Mouse (Mus musculus) gastrocnemius, postnatal 36 days (tissue): ENCODE results near the gene Ntpcr. TPM values are rescaled to one million over a fixed set of nuclear protein-coding genes. Genes with fewer than 3 reads are reported as not detected.

Experiments used
- DNase-seq, 2 experiments: peaks; one replicate each; pipeline ENCODE4 v3.0.0; 2022
- intact Hi-C: fragments of 180-260 bp; cut with DNase I; formaldehyde crosslinking; loops from one replicate; pipeline ENCODE4 v1.15.1; 2025
- total RNA-seq, 2 experiments: library from RNA; stranded (reverse); gene quantifications; 2 replicates each; pipeline ENCODE4 v1.2.3; 2021

Gene Ntpcr
- total RNA-seq, 2 experiments from 2014 or later, result 11.4 to 11.6 TPM

DNA sequence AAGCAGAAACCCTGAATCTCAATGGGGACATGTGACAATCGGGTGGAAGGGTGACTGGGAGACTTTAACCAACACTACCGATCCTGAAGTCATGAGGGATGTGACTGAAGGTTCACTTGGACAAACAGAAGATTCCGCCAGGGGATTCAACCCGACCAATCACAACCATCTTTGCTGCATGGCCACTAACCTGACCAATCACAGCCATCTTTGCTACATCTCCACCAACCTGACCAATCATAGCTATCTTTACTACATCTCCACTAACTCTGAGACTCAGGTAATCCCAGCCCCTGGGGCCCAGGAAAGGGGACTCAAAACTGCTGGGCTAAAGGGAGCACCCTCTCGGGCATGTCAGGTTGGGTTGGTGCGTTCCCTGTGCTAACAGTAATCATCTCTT lies 6.3 kb upstream of the Ntpcr start:
- intact Hi-C loops, result no loop called here
- DNase-seq, result no peak

DNA sequence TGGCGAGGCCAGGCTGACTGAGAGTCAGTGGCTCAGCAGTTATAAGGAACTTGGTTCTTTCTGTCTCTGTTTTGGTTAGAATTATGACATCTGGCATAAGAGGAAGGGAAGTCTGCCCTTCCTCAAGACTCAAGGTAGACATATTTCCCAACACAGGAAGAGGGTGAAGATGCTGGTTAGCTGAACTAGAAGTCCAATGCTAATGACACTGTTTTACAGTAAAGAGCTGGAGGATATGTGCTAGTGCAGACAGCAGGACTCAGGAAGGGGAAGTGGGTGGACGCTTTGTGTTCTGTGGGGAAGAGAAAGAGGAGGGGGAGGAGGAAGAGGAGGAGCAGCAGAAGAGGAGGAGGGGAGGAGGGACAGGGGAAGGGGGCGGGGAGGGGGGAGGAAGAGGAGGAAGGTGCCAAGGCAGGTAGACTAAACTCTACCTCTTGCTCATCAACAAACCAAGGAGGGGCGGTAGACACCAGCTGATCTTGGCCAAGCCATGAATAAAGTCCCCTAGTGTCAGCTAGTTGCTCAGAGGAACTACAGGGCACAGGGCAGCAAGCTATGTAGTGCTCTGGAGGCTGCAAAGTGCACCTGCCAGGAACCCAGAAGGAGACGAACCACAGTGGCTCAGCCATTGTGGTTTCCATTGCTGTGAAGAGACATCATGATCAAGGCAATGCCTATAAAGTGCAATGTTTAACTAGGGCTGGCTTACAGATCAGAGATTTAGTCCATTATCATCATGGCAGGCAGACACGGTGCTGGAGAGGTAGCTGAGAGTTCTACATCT lies 4.5 kb upstream of the Ntpcr start:
- intact Hi-C loops, result no loop called here
- DNase-seq, result peak in 1 of 2 experiments; percentile 10

DNA sequence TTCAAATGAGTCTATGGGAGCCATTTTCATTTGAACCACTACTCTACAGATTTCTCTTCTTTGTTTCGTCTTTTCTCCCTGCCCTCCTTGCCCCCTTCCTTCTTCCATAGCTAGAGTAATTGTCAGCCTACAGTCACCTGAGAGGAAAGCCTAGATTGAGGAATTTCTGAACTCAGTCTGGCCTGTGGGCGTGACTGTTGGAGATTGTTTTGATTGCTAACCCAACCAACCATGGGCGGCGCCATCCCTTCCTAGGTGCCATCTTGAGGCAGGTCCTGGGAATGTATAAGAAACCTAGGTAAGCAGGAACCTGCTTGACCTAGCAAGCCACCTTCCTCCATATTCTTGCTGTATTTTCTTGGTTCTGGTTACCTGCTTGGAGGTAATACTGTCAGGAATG lies 3.6 kb upstream of the Ntpcr start:
- intact Hi-C loops, result no loop called here
- peak in 1 of 2 experiments; percentile 8 for DNase-seq

DNA sequence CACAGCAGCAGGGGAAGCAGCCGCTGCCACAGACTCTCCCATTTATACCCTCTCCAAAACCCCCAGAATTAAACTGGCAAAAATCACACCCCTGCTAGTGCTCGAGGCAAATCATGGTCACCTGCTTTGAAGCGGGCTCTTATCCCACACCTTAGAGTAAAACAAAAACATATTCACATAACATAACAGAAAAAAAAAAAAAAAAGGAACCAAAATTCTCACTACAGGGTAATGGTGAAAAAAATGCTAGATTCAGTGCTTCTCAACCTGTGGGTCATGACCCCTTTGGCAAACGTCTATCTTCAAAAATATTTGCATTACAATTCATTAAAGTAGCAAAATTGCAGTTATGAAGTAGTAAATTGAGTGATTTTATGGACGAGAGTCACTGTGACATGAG lies 2.8 kb upstream of the Ntpcr start:
- intact Hi-C loops, result no loop called here
- DNase-seq, result no peak

DNA sequence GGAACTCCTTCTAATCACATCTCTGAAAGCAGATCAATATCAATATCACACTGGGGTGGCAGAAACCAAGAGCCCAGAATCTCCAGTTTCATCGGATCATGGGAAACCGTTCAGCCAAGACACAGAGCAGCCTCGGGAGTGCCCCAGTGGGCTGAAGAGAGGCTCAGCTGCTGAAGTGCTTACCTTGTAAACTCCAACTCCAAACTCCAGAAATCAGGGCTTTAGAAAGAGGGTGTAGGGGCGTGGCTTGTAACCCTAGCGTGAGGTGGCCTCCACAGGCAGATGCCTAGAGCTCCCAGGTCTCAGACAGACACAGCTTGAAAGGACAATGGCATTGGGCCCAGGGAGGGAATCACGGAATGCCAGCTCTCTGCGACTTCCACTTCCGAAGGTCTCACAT lies 2.0 kb upstream of the Ntpcr start:
- intact Hi-C loops, result no loop called here

DNA sequence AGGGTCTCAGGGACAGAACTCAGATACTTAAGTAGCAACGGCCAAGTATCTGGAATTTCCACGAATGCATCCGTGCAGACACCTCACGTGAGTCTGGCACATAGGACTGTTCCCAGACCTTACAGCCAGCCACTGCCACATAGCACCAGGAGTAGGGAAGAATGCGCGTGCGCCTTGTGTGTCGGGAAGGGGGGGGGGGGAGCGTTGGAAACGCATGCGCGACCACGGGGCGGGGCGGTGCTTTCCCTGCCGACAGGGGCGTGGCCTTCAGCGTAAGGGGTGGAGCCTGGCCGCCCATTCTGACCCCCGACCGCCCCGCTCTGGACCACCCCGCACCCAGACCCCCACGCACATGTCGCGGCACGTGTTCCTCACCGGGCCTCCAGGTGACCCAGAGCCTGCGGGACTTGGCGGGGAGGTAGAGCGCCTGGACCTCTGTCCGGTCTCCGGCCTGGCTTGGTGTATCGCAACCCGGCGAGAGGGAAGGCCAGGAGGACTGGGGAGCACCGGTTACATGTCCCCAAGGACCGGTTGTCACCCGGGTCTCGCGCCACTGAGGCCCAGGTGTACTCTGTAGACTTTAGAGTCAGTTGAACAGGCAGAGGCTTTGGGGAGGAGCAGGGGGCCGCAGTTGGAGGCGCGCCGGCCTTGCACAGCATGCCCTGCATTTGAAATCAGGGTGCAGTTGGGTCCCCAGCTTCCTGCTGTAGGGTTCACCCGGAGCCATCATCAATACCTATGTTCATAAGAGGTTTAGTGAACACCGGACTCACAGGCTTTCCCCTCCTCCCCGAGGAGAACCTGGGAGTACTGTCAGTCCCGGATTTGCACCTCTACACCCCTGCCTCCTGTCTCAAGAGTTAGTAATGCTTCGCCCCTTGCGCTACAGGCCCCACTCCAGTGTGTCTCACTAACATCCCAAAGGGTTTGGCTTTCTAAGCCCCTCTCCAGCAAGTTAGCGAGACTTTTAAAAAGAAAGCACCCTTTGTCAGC lies 4.5 kb downstream of the Ntpcr start:
- intact Hi-C loops, result no loop called here
- peak; percentile 80 to 84 for DNase-seq

More for the DNA sequence above, 2.0 kb upstream of the Ntpcr start:
- DNase-seq, result peak in 1 of 2 experiments; percentile 9

DNA sequence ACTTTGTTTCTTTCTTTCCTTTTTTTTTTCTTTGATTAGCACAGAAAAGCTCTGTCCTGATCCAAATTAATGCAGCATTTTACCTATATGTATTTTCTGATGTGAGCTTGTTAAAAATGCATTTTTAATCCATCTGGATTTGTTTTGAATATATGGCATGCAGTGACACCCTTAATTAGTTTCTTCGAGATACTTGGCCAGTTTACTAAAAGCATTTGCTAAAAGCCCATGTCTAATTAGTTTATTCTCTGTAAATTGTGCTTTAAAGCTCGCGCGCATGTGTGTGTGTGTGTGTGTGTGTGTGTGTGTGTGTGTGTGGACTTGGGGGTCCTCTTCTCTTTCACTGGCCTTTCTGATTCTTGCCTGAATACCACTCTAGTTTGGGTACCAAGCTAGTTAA lies 9.2 kb downstream of the Ntpcr start:
- intact Hi-C loops, result loop anchor here (5.0 kb wide), 1 partner anchor 167 kb away; no protein-coding TSS in a partner anchor
- DNase-seq, result no peak

DNA sequence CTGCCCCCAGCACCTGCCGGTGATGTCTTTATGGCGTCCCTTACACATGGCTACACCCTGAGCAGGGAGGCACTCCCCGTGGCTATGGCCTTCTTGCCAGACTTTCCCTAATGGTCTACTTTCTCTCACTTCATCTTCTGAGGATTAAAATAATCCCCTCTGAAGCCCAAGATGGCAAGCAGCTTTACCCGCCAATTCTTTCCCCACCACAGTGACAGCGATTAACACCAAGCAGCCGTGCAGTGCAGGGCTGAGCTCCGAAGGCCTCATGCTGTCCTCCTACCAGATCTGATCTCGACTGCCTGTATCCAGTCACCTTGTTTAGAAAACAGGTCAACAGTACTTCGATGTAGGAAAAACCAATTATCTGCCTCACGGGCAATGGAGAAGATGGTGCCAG lies 10.9 kb downstream of the Ntpcr start:
- no peak for DNase-seq
- intact Hi-C loops, result no loop called here

DNA sequence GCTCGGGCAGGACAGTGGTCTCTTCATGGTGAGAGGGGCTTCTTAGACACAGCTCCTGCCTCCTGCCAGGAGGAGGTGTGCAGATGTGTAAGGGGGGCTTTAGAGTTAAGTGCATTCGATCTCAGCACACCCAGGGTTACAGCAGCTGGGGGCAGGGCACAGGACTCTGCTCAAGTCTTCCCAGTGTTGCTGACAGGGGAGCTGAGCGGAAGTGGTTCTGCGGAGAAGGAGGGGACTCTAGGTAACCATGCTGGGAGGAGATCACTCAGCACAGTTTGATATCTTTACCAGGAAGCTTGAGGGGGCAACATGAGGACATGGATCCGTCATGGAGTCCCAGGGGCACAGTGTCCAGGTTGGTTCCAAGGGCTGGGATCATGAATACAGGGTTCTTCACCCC lies 11.6 kb downstream of the Ntpcr start:
- intact Hi-C loops, result no loop called here

DNA sequence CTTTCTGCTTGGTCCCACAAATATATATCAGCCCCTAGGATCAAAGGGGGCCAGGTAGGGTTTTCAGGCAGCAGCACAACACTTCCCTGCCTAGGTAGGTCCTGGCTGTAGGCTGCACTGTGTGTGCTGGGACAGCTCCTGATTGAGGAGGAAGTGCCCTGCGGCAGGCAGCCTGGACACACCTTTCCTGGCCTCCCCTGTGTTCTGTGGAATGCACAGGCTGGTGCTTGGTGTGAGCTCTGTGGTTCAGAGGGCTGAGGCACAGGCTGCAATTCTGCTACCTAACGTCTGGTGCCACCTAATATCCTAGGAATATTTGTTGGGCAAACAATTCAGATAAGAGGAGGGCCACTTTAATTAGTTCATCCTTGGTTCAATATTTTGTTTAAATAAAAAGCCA lies 12.1 kb downstream of the Ntpcr start:
- intact Hi-C loops, result no loop called here
- no peak for DNase-seq

More for the DNA sequence above, 11.6 kb downstream of the Ntpcr start:
- DNase-seq, result no peak

DNA sequence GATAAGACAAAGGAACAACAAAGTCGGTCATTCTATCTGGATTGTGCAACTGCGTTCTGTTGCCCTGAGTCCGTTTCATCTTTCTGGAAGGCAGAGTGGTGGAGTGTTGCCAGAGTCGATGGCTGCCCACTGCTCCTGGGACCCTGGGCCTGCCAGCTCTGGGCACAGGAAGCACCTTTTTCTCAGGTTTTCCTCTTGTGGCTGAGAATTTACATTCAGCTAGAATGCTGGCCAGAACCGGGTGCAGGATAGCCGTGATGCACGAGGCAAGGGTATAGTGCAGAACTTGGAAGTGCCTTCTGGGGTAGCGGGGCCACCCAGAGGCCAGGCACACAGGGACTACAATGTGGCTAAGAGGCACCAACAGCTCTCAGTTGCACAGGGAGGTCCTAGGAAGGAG lies 12.6 kb downstream of the Ntpcr start:
- intact Hi-C loops, result no loop called here
- no peak for DNase-seq

DNA sequence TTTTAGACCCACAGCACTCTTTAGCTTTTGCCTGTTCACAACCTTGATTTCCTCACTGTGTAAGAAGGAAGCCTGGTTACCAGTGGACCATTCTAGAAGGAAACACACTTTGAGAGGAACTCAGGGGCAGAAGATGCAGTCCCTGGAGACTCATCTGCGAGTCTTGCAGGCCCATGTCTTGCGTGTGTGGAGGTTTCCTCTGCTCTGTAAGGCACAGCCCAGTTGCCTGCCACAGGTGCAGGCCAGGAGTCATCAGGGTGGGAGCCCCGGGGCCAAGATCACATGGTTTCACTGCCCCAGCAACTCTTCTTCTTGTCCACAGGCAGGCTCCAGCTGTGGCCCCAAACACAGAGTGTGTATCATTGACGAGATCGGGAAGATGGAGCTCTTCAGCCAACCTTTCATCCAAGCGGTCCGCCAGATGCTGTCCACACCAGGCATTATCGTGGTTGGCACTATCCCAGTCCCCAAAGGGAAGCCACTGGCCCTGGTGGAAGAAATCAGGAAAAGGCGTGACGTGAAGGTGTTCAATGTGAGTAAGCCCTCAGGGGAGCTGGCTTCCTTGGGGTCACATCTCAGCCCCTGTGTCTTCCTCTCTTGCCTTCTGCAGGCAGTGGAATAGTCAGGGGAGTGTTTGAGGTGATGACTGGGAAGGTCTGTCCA lies 15.3 kb downstream of the Ntpcr start:
- intact Hi-C loops, result no loop called here
- DNase-seq, result no peak

DNA sequence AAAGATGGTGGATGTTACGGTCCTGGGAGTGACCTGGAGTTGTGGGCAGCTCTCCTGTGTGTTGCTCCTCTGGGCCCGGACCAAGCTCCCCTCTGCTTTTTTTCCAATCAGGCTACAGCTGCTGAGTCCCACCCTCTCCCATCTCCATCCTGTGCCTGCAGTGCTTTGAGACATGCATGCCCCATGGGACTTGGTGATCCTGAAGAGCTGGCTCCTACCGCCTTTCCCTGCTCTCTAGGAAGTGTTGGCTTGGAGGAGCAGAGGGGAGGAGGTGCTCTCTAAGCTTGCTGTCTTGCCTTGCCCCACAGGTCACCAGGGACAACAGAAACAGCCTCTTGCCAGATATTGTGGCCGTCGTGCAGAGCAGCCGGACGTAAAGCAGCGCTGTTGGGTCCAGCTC lies 17.6 kb downstream of the Ntpcr start:
- intact Hi-C loops, result no loop called here
- DNase-seq, result no peak

DNA sequence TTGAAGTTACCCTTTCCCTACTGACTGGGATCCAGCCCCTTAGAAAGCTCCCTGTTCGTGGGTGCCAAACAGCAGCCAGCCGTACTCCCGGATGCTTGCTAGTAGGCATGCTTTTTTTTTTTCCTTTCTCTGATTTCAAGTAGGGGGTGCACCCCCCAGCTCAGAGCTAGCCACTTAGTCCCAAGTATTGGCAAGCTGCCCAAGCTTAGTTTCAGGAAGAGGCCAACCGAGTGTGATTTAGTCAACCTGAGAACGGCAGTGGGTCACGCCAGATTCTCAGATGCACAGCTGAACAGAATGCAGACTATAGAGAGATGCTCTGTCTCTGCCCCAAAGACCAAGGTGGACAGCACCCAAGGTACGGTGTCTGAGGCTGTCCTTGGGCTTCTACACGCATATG lies 21.1 kb downstream of the Ntpcr start:
- no peak for DNase-seq
- intact Hi-C loops, result no loop called here

DNA sequence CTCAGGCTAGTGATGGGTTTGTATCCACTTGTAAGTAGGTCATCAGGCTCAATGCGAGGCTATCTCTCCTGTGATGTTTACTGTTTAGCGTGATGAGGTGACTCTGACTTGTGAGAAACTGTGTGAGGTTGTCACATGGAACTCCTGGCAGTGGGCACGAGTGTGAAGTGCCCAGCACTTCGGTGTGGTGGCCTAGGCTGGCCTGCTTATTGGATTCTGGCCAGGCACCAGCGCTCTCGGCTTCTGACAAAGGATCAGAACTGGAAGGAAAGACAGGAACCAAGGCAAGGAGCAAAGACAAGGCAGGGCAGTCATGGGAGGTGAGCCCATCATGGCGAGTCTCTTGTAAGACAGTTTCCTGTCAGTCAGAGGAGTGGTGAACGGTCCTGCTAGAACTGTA lies 26.1 kb downstream of the Ntpcr start:
- intact Hi-C loops, result no loop called here
- no peak for DNase-seq

DNA sequence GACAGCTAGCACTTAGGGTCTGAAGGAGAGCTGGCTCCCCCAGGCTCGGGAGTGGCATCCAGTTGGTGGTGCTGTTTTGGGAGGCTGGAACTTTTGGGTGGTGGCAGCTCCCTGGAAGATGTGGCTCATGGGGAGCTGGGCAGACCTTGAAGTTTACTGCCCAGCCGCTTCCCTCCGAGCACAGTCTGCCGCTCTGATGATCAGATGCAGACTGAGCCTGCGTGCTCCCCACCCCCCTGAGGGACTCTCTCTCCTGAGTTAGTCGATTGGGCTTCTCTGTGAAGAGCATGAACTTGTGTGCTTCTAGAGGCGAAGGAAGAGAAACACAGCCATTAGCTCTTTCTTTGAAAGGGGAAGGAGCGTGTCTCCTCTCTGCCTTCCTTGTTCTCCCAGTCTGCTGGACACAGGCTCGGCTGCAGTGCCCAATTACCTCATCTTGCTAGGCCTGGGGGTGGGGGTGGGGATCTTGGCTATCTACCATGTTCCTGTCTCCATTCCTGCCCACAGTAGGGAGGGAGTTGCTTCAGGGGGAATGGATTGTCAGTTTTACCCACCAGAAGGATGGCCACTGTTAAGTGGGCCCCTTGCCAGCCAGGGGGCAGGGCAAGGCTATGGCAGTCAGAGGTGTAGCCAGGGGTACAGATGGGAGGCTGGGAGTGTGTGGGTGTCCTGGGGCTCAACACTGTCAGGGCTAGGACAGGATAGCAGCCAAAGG lies 26.8 kb downstream of the Ntpcr start:
- DNase-seq, result no peak
- intact Hi-C loops, result no loop called here

DNA sequence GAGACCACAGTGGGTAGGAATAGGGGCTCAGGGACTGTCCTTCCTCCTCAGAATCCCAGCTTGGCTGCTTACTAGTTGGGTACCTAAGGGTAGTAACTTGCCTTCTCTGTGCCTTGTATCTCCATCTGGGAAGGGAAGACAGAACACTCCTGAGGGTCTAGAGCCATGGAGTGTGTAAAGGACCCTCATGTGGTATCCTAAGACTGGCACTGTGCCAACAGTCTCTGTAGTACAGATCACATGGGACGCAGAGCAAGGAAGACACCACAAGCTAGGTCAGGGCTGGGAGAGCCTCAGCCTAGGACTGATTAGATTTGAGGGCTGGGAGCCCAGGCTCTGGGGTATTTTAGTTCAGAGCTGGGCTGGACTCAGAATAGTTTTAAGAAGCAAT lies 27.3 kb downstream of the Ntpcr start:
- no peak for DNase-seq
- intact Hi-C loops, result no loop called here

DNA sequence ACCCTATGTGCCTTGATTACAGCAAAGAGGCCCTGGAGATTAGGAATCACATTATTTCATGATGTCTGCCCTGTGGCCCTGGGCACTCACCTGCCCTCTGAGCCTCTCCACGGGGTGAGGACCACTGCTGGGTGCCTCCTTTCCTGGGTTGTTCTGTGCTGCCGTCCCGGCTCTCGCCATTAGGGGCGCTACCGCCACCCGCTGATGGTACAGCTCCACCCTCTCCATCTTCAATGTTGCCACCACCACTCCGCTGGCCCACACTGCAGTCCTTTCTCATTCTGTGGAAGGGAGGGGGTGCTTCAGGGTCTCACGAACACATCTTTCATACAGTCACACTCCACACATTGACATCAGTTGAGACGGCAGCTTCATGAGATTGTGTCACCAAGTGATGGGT lies 29.3 kb downstream of the Ntpcr start:
- DNase-seq, result no peak
- intact Hi-C loops, result no loop called here

DNA sequence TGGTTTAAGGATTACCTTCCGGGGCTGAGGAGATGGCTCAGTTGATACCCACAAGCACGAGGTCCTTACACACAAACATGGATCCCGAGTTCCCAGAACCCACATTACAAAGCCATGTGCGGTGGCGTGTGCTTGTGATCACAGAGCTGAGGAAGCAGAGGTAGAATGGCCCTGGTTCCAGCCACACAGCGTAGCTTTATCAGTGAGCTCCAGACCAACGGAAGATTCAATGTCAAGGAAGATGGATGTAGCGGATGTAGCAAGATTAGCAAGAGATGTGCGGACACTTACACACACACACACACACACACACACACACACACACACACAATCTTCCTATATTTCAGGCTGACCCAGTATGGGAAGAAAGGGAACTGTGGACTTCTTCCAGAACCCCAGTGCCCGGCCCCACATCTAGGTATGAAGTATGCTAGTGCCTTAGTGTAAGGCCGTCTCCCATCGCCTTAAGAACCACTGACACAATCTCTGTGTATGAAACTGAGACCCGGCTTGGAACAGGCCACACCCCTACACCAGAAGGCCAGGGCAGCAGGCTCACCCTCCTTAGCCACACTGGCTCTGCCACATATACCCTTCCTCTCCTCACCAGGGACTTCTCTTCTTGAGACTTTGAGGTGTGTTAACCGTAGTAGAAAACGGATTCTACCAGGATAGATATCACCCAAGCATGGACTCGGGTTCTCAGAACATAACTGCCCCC lies 33.5 kb downstream of the Ntpcr start:
- no peak for DNase-seq
- intact Hi-C loops, result no loop called here

DNA sequence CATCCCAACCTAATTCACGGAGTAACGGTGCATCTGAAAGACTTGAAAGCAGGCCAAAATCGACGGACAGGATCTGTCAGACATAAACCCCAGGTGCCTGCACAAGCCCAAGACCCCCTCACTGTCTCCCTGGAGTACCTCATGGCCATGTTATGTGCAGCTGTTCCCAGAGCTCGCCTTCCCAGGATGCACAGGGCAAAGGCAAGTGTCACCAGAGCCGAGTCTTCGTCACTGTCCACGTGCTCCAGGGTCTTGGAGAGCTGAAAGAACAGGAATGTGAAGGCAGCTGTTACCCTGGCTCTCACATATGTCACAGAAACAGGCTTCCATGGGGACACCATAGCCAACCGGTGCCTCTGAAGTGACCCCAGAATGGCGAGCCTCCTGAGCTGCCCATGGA lies 38.3 kb downstream of the Ntpcr start:
- intact Hi-C loops, result no loop called here
- DNase-seq, result no peak
